Mouse (Mus musculus): ENCODE results near the gene Rdh16.
"Not testable (repeated sequence)": the region's sequence is repeated elsewhere in the genome, so short reads cannot be mapped to it uniquely, and the experiment has no call there.

GRCm38 (mm10) chr10:127834186-127834585, 33.2 kb downstream of the Rdh16 start:
- TF ChIP-seq POLR2A (IDR thresholded peaks at IDR 0.05; ENCODE audit: borderline replicate concordance, extremely low read depth, low read depth, low read length); CTCF (IDR thresholded peaks at IDR 0.05; ENCODE audit: insufficient read depth, low read length): not testable (repeated sequence)

Data from lung, adult 2 months (tissue).